Mouse (Mus musculus): ENCODE measurements around the gene Slc25a39. TPM values are rescaled to one million over a fixed set of nuclear protein-coding genes. Genes with fewer than 3 reads are reported as not detected.
"Not testable (repeated sequence)": the region's sequence is repeated elsewhere in the genome, so short reads cannot be mapped to it uniquely, and the experiment has no call there.

Gene Slc25a39
- polyA plus RNA-seq, 1 experiment = 122 TPM

- no peak for TF ChIP-seq POLR2A (IDR thresholded peaks at IDR 0.05; ENCODE audit: borderline replicate concordance, extremely low read depth, insufficient read depth, insufficient read length, poor library complexity, severe bottlenecking)
- TF ChIP-seq CTCF (IDR thresholded peaks at IDR 0.05; ENCODE audit: borderline replicate concordance, extremely low read depth, insufficient read depth, insufficient read length) = no peak
- peak; percentile 56 for DNase-seq (ENCODE audit: low read depth)
Measured at GRCm38 (mm10) chr11:102399610-102400072, 8.1 kb downstream of the Slc25a39 start.

GRCm38 (mm10) chr11:102399107-102399506 is 8.6 kb downstream of the Slc25a39 start:
- DNase-seq (ENCODE audit: low read depth) = no peak
- no peak for TF ChIP-seq CTCF (IDR thresholded peaks at IDR 0.05; ENCODE audit: borderline replicate concordance, extremely low read depth, insufficient read depth, insufficient read length)
- no peak for TF ChIP-seq POLR2A (IDR thresholded peaks at IDR 0.05; ENCODE audit: borderline replicate concordance, extremely low read depth, insufficient read depth, insufficient read length, poor library complexity, severe bottlenecking)

GRCm38 (mm10) chr11:102398007-102398825 is 9.5 kb downstream of the Slc25a39 start:
- peak; percentile 76 for DNase-seq (ENCODE audit: low read depth)
- TF ChIP-seq POLR2A (IDR thresholded peaks at IDR 0.05; ENCODE audit: borderline replicate concordance, extremely low read depth, insufficient read depth, insufficient read length, poor library complexity, severe bottlenecking) (no peak), CTCF (IDR thresholded peaks at IDR 0.05; ENCODE audit: borderline replicate concordance, extremely low read depth, insufficient read depth, insufficient read length) (no peak)

GRCm38 (mm10) chr11:102396671-102397141 is 11.0 kb downstream of the Slc25a39 start:
- no peak for DNase-seq (ENCODE audit: low read depth)
- TF ChIP-seq CTCF (IDR thresholded peaks at IDR 0.05; ENCODE audit: borderline replicate concordance, extremely low read depth, insufficient read depth, insufficient read length) = no peak
- TF ChIP-seq POLR2A (IDR thresholded peaks at IDR 0.05; ENCODE audit: borderline replicate concordance, extremely low read depth, insufficient read depth, insufficient read length, poor library complexity, severe bottlenecking) = no peak

GRCm38 (mm10) chr11:102396263-102396662 is 11.5 kb downstream of the Slc25a39 start:
- DNase-seq (ENCODE audit: low read depth) = no peak
- TF ChIP-seq POLR2A (IDR thresholded peaks at IDR 0.05; ENCODE audit: borderline replicate concordance, extremely low read depth, insufficient read depth, insufficient read length, poor library complexity, severe bottlenecking) (no peak), CTCF (IDR thresholded peaks at IDR 0.05; ENCODE audit: borderline replicate concordance, extremely low read depth, insufficient read depth, insufficient read length) (no peak)

GRCm38 (mm10) chr11:102395250-102395649 is 12.5 kb downstream of the Slc25a39 start:
- no peak for TF ChIP-seq CTCF (IDR thresholded peaks at IDR 0.05; ENCODE audit: borderline replicate concordance, extremely low read depth, insufficient read depth, insufficient read length)
- no peak for TF ChIP-seq POLR2A (IDR thresholded peaks at IDR 0.05; ENCODE audit: borderline replicate concordance, extremely low read depth, insufficient read depth, insufficient read length, poor library complexity, severe bottlenecking)
- DNase-seq (ENCODE audit: low read depth) = peak; percentile 79

GRCm38 (mm10) chr11:102394421-102395124 is 13.2 kb downstream of the Slc25a39 start:
- DNase-seq (ENCODE audit: low read depth) = no peak
- TF ChIP-seq CTCF (IDR thresholded peaks at IDR 0.05; ENCODE audit: borderline replicate concordance, extremely low read depth, insufficient read depth, insufficient read length) (no peak), POLR2A (IDR thresholded peaks at IDR 0.05; ENCODE audit: borderline replicate concordance, extremely low read depth, insufficient read depth, insufficient read length, poor library complexity, severe bottlenecking) (no peak)

- TF ChIP-seq CTCF (IDR thresholded peaks at IDR 0.05; ENCODE audit: borderline replicate concordance, extremely low read depth, insufficient read depth, insufficient read length) (no peak), POLR2A (IDR thresholded peaks at IDR 0.05; ENCODE audit: borderline replicate concordance, extremely low read depth, insufficient read depth, insufficient read length, poor library complexity, severe bottlenecking) (no peak)
- peak; percentile 87 for DNase-seq (ENCODE audit: low read depth)
Measured at GRCm38 (mm10) chr11:102393719-102394420, 13.9 kb downstream of the Slc25a39 start.

GRCm38 (mm10) chr11:102393238-102393634 is 14.5 kb downstream of the Slc25a39 start, which contains the start of gene Rundc3a:
Rundc3a (plus strand) TSS chr11:102393403.
- peak; percentile 98 for DNase-seq (ENCODE audit: low read depth)
- TF ChIP-seq POLR2A (IDR thresholded peaks at IDR 0.05; ENCODE audit: borderline replicate concordance, extremely low read depth, insufficient read depth, insufficient read length, poor library complexity, severe bottlenecking) (peak; percentile 14; the same call in 1 of the 2 replicates), CTCF (IDR thresholded peaks at IDR 0.05; ENCODE audit: borderline replicate concordance, extremely low read depth, insufficient read depth, insufficient read length) (no peak)

GRCm38 (mm10) chr11:102392441-102393237 is 15.1 kb downstream of the Slc25a39 start:
- no peak for TF ChIP-seq POLR2A (IDR thresholded peaks at IDR 0.05; ENCODE audit: borderline replicate concordance, extremely low read depth, insufficient read depth, insufficient read length, poor library complexity, severe bottlenecking)
- TF ChIP-seq CTCF (IDR thresholded peaks at IDR 0.05; ENCODE audit: borderline replicate concordance, extremely low read depth, insufficient read depth, insufficient read length) = no peak
- no peak for DNase-seq (ENCODE audit: low read depth)

GRCm38 (mm10) chr11:102389436-102389835 is 18.3 kb downstream of the Slc25a39 start:
- DNase-seq (ENCODE audit: low read depth) = not testable (repeated sequence)
